In genomic region chr15:79097135-79097534, GRCm38 (mm10) we compare ENCODE assay signal across 9 mouse cellular contexts. TPM values are rescaled to one million over a fixed set of nuclear protein-coding genes. Genes with fewer than 3 reads are reported as not detected.
A peak's percentile ranks its signal among the peaks of the same experiment; 100 is the strongest.
DNase-seq lines count a peak whose midpoint lies in the region; ATAC-seq and TF ChIP-seq lines count a peak whose summit lies in the region.
"Had no signal": no experiment of that assay in that cellular context is flagged by ENCODE, and none has a peak within 500 bp of the region (broad histone marks: within the 10 kb centered on the region; RNA-seq: fewer than 3 reads in every experiment).

No protein-coding gene starts in this region.

- no peak overlapping the region for H3K9ac ChIP-seq in hindbrain, embryonic 12.5 days
- H3K9ac ChIP-seq in hindbrain, embryonic 11.5 days (ENCODE audit: low read depth, low read length), result no peak overlapping the region
- no peak overlapping the region for H3K9ac ChIP-seq in lung, postnatal 0 days (replicated peaks; ENCODE audit: low read depth)

- H3K36me3 ChIP-seq in hindbrain, embryonic 12.5 days, result peaks cover 41% of the 10 kb centered on the region
- 0 out of 2 replicates have a peak, but pooled peaks cover 5% of the 10 kb centered on the region for H3K36me3 ChIP-seq in hindbrain, embryonic 11.5 days (ENCODE audit: control insufficient read depth, insufficient read depth, low read length)
- H3K36me3 ChIP-seq in lung, postnatal 0 days (ENCODE audit: insufficient read depth, low read length), result peaks cover 14% of the 10 kb centered on the region; the same call in 1 of the 2 replicates
- peaks cover 27% of the 10 kb centered on the region for H3K36me3 ChIP-seq in small intestine, adult 2 months (ENCODE audit: control insufficient read depth, insufficient read depth, low read length)

- DNase-seq in hindbrain, embryonic 11.5 days (ENCODE audit: low spot score), result no peak
- peak; percentile 58 for DNase-seq in lung, postnatal 0 days (ENCODE audit: low spot score)
- DNase-seq in lung, adult 18-20 months, result no peak
- peak; percentile 76 for DNase-seq in gonadal fat pad, adult 2 months (ENCODE audit: low read depth)
- DNase-seq in frontal cortex, adult 2 months (ENCODE audit: extremely low spot score in 1 of 2, low spot score in 1 of 2), result no peak

- H3K9me3 ChIP-seq in hindbrain, embryonic 12.5 days (replicated peaks), result no peaks in the 10 kb centered on the region
- H3K9me3 ChIP-seq in hindbrain, embryonic 11.5 days (ENCODE audit: control insufficient read depth, low read length), result no peaks in the 10 kb centered on the region
- H3K9me3 ChIP-seq in lung, postnatal 0 days (ENCODE audit: low read length), result no peaks in the 10 kb centered on the region
- H3K9me3 ChIP-seq: megakaryocyte, embryonic 14.5 days had no signal

- H3K4me2 ChIP-seq in hindbrain, embryonic 12.5 days (replicated peaks), result no peak overlapping the region
- no peak overlapping the region for H3K4me2 ChIP-seq in hindbrain, embryonic 11.5 days (replicated peaks; ENCODE audit: low read depth, low read length)
- peak overlapping the region; percentile 20; the same call in 1 of the 2 replicates for H3K4me2 ChIP-seq in lung, postnatal 0 days (replicated peaks; ENCODE audit: low read depth, low read length)

- no peaks in the 10 kb centered on the region for H3K27me3 ChIP-seq in hindbrain, embryonic 12.5 days
- no peaks in the 10 kb centered on the region for H3K27me3 ChIP-seq in hindbrain, embryonic 11.5 days (ENCODE audit: control insufficient read depth, insufficient read depth, low read length)
- H3K27me3 ChIP-seq in lung, postnatal 0 days (replicated peaks; ENCODE audit: insufficient read depth, low read length), result no peaks in the 10 kb centered on the region
- no peaks in the 10 kb centered on the region for H3K27me3 ChIP-seq in small intestine, adult 2 months (ENCODE audit: control insufficient read depth, insufficient read depth, low read length)

- no peak for TF ChIP-seq CTCF in lung, postnatal 0 days (IDR thresholded peaks at IDR 0.05)
- no peak for TF ChIP-seq CTCF in small intestine, adult 2 months (IDR thresholded peaks at IDR 0.05; ENCODE audit: extremely low read depth, insufficient read length, insufficient replicate concordance, low read depth, low read length)

- TF ChIP-seq EP300 in lung, postnatal 0 days (IDR thresholded peaks at IDR 0.05), result no peak

- 46% methylated on average over 2 of the region's 2 CpGs for WGBS in hindbrain, embryonic 12.5 days
- WGBS in hindbrain, embryonic 11.5 days, result 51% methylated on average over 2 of the region's 2 CpGs
- 10% methylated on average over 2 of the region's 2 CpGs for WGBS in lung, postnatal 0 days
- 22% methylated on average over 2 of the region's 2 CpGs for WGBS in small intestine, adult 2 months

- 0 out of 2 replicates have a peak overlapping the region, but pooled peaks have one; percentile 23 for H3K27ac ChIP-seq in hindbrain, embryonic 12.5 days
- no peak overlapping the region for H3K27ac ChIP-seq in hindbrain, embryonic 11.5 days (ENCODE audit: low read depth, low read length)
- H3K27ac ChIP-seq in lung, postnatal 0 days (ENCODE audit: low read length), result peak overlapping the region; percentile 51
- H3K27ac ChIP-seq in small intestine, adult 2 months (ENCODE audit: insufficient read depth, low read depth, low read length), result peak overlapping the region; percentile 50

- ATAC-seq in hindbrain, embryonic 12.5 days (ENCODE audit: low FRiP score), result no peak
- no peak for ATAC-seq in hindbrain, embryonic 11.5 days (ENCODE audit: low FRiP score)
- no peak for ATAC-seq in lung, postnatal 0 days
- no peak for ATAC-seq in megakaryocyte progenitor cell, adult 5-6 weeks (replicated peaks; ENCODE audit: poor library complexity)

- H3K4me1 ChIP-seq in hindbrain, embryonic 12.5 days, result peaks cover 8% of the 10 kb centered on the region; the same call in 1 of the 2 replicates
- 0 out of 2 replicates have a peak, but pooled peaks cover 2% of the 10 kb centered on the region for H3K4me1 ChIP-seq in hindbrain, embryonic 11.5 days (replicated peaks; ENCODE audit: control insufficient read depth, insufficient read depth, low read length)
- H3K4me1 ChIP-seq in lung, postnatal 0 days (ENCODE audit: insufficient read depth, low read depth, low read length), result peaks cover 19% of the 10 kb centered on the region
- H3K4me1 ChIP-seq in small intestine, adult 2 months (ENCODE audit: control insufficient read depth, insufficient read depth, insufficient read length, low read length), result peaks cover 3% of the 10 kb centered on the region

- no peak for TF ChIP-seq POLR2A in small intestine, adult 2 months (IDR thresholded peaks at IDR 0.05; ENCODE audit: low read depth, low read length)

- H3K4me3 ChIP-seq in hindbrain, embryonic 12.5 days, result no peak overlapping the region
- no peak overlapping the region for H3K4me3 ChIP-seq in hindbrain, embryonic 11.5 days (ENCODE audit: low read depth, low read length)
- no peak overlapping the region for H3K4me3 ChIP-seq in lung, postnatal 0 days (ENCODE audit: low read depth, low read length)
- H3K4me3 ChIP-seq in small intestine, adult 2 months (ENCODE audit: low read depth, low read length), result no peak overlapping the region

RNA-seq across cellular contexts. Expression of gene Micall1, which starts 11.6 kb away (rescaled TPM):
- 12.4 and 16.3 TPM in 2 replicates for polyA plus RNA-seq in hindbrain, embryonic 12.5 days (2016; fragmentation: Nextera tagmentation; extraction: Ambion mirVana)
- polyA plus RNA-seq in hindbrain, embryonic 11.5 days (2014; fragmentation: Nextera tagmentation; extraction: Ambion mirVana), result 5.3 and 7.2 TPM in 2 replicates
- polyA plus RNA-seq in lung, postnatal 0 days (2015; fragmentation: Nextera tagmentation; extraction: Ambion mirVana), result 8.4 and 9.1 TPM in 2 replicates
- 25.2 and 28.3 TPM in 2 replicates for polyA plus RNA-seq in gonadal fat pad, adult 2 months (2012; rRNA removed)
- polyA plus RNA-seq in small intestine, adult 2 months (2012; rRNA removed), result 18.8 and 23.8 TPM in 2 replicates
- 22.2 and 23.8 TPM in 2 replicates for polyA plus RNA-seq in frontal cortex, adult 2 months (2012; rRNA removed)
- 4.8 and 5.6 TPM in 2 replicates for total RNA-seq in megakaryocyte progenitor cell, adult 5-6 weeks (2015)
- total RNA-seq in megakaryocyte progenitor cell, adult 5-6 weeks (2017), result 3.6 and 5.5 TPM in 2 replicates

RNA-seq across cellular contexts. Expression of gene Eif3l, which starts 22.2 kb away (rescaled TPM):
- 190 and 196 TPM in 2 replicates for polyA plus RNA-seq in hindbrain, embryonic 12.5 days (2016; fragmentation: Nextera tagmentation; extraction: Ambion mirVana)
- 226 and 241 TPM in 2 replicates for polyA plus RNA-seq in hindbrain, embryonic 11.5 days (2014; fragmentation: Nextera tagmentation; extraction: Ambion mirVana)
- polyA plus RNA-seq in lung, postnatal 0 days (2015; fragmentation: Nextera tagmentation; extraction: Ambion mirVana), result 99.3 and 101 TPM in 2 replicates
- 176 and 195 TPM in 2 replicates for polyA plus RNA-seq in gonadal fat pad, adult 2 months (2012; rRNA removed)
- polyA plus RNA-seq in small intestine, adult 2 months (2012; rRNA removed), result 52.5 and 88.3 TPM in 2 replicates
- 80.9 and 90.8 TPM in 2 replicates for polyA plus RNA-seq in frontal cortex, adult 2 months (2012; rRNA removed)
- total RNA-seq in megakaryocyte progenitor cell, adult 5-6 weeks (2015), result 192 and 203 TPM in 2 replicates
- 259 and 271 TPM in 2 replicates for total RNA-seq in megakaryocyte progenitor cell, adult 5-6 weeks (2017)

RNA-seq across cellular contexts. Expression of gene Ankrd54, which starts 34.4 kb away (rescaled TPM):
- 56.8 and 60.3 TPM in 2 replicates for polyA plus RNA-seq in hindbrain, embryonic 12.5 days (2016; fragmentation: Nextera tagmentation; extraction: Ambion mirVana)
- 56.3 and 59.7 TPM in 2 replicates for polyA plus RNA-seq in hindbrain, embryonic 11.5 days (2014; fragmentation: Nextera tagmentation; extraction: Ambion mirVana)
- 45.4 and 48.4 TPM in 2 replicates for polyA plus RNA-seq in lung, postnatal 0 days (2015; fragmentation: Nextera tagmentation; extraction: Ambion mirVana)
- polyA plus RNA-seq in gonadal fat pad, adult 2 months (2012; rRNA removed), result 58.2 and 59.8 TPM in 2 replicates
- polyA plus RNA-seq in small intestine, adult 2 months (2012; rRNA removed), result 70.4 and 92.7 TPM in 2 replicates
- 31.0 and 32.3 TPM in 2 replicates for polyA plus RNA-seq in frontal cortex, adult 2 months (2012; rRNA removed)
- 16.0 and 17.3 TPM in 2 replicates for total RNA-seq in megakaryocyte progenitor cell, adult 5-6 weeks (2015)
- total RNA-seq in megakaryocyte progenitor cell, adult 5-6 weeks (2017), result 11.2 and 18.8 TPM in 2 replicates

RNA-seq across cellular contexts. Expression of gene Polr2f, which starts 43.7 kb away (rescaled TPM):
- 298 and 337 TPM in 2 replicates for polyA plus RNA-seq in hindbrain, embryonic 12.5 days (2016; fragmentation: Nextera tagmentation; extraction: Ambion mirVana)
- 336 and 363 TPM in 2 replicates for polyA plus RNA-seq in hindbrain, embryonic 11.5 days (2014; fragmentation: Nextera tagmentation; extraction: Ambion mirVana)
- polyA plus RNA-seq in lung, postnatal 0 days (2015; fragmentation: Nextera tagmentation; extraction: Ambion mirVana), result 243 and 261 TPM in 2 replicates
- polyA plus RNA-seq in gonadal fat pad, adult 2 months (2012; rRNA removed), result 41.4 and 56.3 TPM in 2 replicates
- 18.3 and 32.2 TPM in 2 replicates for polyA plus RNA-seq in small intestine, adult 2 months (2012; rRNA removed)
- polyA plus RNA-seq in frontal cortex, adult 2 months (2012; rRNA removed), result 159 and 176 TPM in 2 replicates
- 76.7 and 114 TPM in 2 replicates for total RNA-seq in megakaryocyte progenitor cell, adult 5-6 weeks (2015)
- 88.6 and 104 TPM in 2 replicates for total RNA-seq in megakaryocyte progenitor cell, adult 5-6 weeks (2017)

RNA-seq across cellular contexts. Expression of gene 1700088E04Rik, which starts 43.9 kb away (rescaled TPM):
- 13.4 and 15.8 TPM in 2 replicates for polyA plus RNA-seq in hindbrain, embryonic 12.5 days (2016; fragmentation: Nextera tagmentation; extraction: Ambion mirVana)
- 13.5 and 15.0 TPM in 2 replicates for polyA plus RNA-seq in hindbrain, embryonic 11.5 days (2014; fragmentation: Nextera tagmentation; extraction: Ambion mirVana)
- 29.8 and 30.4 TPM in 2 replicates for polyA plus RNA-seq in lung, postnatal 0 days (2015; fragmentation: Nextera tagmentation; extraction: Ambion mirVana)
- polyA plus RNA-seq in gonadal fat pad, adult 2 months (2012; rRNA removed), result 15.7 and 15.8 TPM in 2 replicates
- 0.56 and 1.2 TPM in 2 replicates for polyA plus RNA-seq in small intestine, adult 2 months (2012; rRNA removed)
- 15.0 and 18.6 TPM in 2 replicates for polyA plus RNA-seq in frontal cortex, adult 2 months (2012; rRNA removed)
- 0.99 TPM in 1 of 2 replicates, not detected in the other for total RNA-seq in megakaryocyte progenitor cell, adult 5-6 weeks (2015)
- total RNA-seq in megakaryocyte progenitor cell, adult 5-6 weeks (2017), result not detected in 2 replicates

Comparison
In these comparisons a context has a peak if more than half of its experiments do, and no peak if none do; other contexts are left out.
1. DNase-seq: peak in lung, postnatal 0 days (single experiment) and gonadal fat pad, adult 2 months (single experiment); none in hindbrain, embryonic 11.5 days (single experiment), lung, adult 18-20 months (0 of 2) and frontal cortex, adult 2 months (0 of 2).